Mouse (Mus musculus) E14TG2a.4 (cell line): ENCODE data around the gene Cenpp.

Experiments
- H3K27me3 ChIP-seq: 2 replicates; pipeline ENCODE4 v1.6.1; 2014; ENCODE audit warnings: low read length, control low read depth; ENCODE audit not compliant: insufficient read depth
- H3K36me3 ChIP-seq: 2 replicates; pipeline ENCODE4 v1.6.1; 2014; ENCODE audit warnings: low read length, control low read depth; ENCODE audit not compliant: insufficient read depth
- H3K4me1 ChIP-seq: replicated peaks from 2 replicates; pipeline ENCODE4 v1.6.1; 2014; ENCODE audit warnings: low read depth, low read length, control low read depth
- H3K4me3 ChIP-seq: replicated peaks from 2 replicates; pipeline ENCODE4 v1.5.1; 2014; ENCODE audit warnings: mild to moderate bottlenecking, low read length
- H3K9me3 ChIP-seq: 2 replicates; pipeline ENCODE4 v1.6.1; 2014; ENCODE audit warnings: low read length, control low read depth
- CTCF ChIP-seq: conservative IDR thresholded peaks from 2 replicates; pipeline ENCODE4 v1.5.1; 2014; ENCODE audit warnings: low read length
- NANOG ChIP-seq: IDR thresholded peaks from 2 replicates; pipeline ENCODE4 v1.6.1; 2014; ENCODE audit warnings: borderline replicate concordance, low read length, mixed read lengths
- POU5F1 ChIP-seq: IDR thresholded peaks from 2 replicates; pipeline ENCODE4 v1.6.1; 2014; ENCODE audit warnings: low read length, borderline replicate concordance

The Cenpp gene

GRCm38 (mm10) chr13:49536946-49537345 is 115.6 kb downstream of the Cenpp start:
- H3K27me3 ChIP-seq: no peaks in the 10 kb centered on the region
- no peak overlapping the region for H3K4me3 ChIP-seq
- H3K9me3 ChIP-seq: no peaks in the 10 kb centered on the region
- H3K4me1 ChIP-seq: 0 out of 2 replicates have a peak, but pooled peaks cover 3% of the 10 kb centered on the region
- TF ChIP-seq POU5F1: no peak
- TF ChIP-seq CTCF: no peak
- no peak for TF ChIP-seq NANOG
- no peaks in the 10 kb centered on the region for H3K36me3 ChIP-seq

DNA sequence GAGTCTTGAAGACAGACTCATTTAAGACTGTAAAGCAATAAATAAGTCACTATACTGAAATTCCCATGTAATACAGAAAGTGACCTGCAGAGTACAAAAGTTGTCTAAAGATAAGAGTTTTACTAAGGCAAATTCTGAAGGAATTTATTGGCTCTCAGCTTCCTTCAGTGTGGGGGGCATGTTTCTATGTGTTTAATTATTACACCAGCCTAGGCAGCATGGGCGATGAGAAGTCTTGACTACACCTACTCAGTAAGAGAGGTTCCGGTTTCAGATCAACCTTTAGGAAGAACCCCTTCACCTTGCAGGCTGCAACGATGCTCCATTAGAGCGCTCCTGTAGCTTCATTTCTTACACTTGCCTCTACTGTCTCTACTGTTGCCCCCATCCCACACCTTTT is 121.9 kb downstream of the Cenpp start:
- Histone ChIP-seq H3K4me1 (0 out of 2 replicates have a peak, but pooled peaks cover 3% of the 10 kb centered on the region), H3K27me3 (no peaks in the 10 kb centered on the region), H3K36me3 (no peaks in the 10 kb centered on the region), H3K9me3 (no peaks in the 10 kb centered on the region), H3K4me3 (no peak overlapping the region)
- no peak for TF ChIP-seq POU5F1
- no peak for TF ChIP-seq CTCF
- no peak for TF ChIP-seq NANOG

- no peaks in the 10 kb centered on the region for H3K9me3 ChIP-seq
- no peaks in the 10 kb centered on the region for H3K27me3 ChIP-seq
- H3K4me1 ChIP-seq: no peaks in the 10 kb centered on the region
- H3K4me3 ChIP-seq: no peak overlapping the region
- TF ChIP-seq CTCF (no peak), POU5F1 (no peak), NANOG (no peak)
- H3K36me3 ChIP-seq: no peaks in the 10 kb centered on the region
These were observed 126.3 kb downstream of the Cenpp start for GRCm38 (mm10) chr13:49526235-49526634.

DNA sequence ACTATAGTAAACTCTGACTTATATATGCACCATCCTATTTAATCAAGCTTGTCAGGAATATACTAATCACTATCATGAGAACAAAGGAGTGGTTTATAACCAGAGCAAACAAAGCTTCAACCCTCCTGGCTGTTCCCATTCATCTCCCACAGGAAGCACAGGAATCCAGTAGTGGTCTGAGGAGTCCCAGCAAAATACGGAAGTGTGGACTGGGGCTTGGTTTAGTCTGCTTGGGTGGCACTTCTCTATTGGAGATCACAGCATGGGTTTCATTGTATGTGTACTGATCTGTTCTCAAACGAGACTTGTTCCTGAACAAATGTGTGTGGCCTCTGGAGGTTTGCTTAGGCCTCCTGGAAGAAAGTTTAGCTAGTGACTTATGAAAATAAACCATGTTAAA is 133.8 kb downstream of the Cenpp start:
- Histone ChIP-seq H3K4me1 (peaks cover 5% of the 10 kb centered on the region), H3K4me3 (no peak overlapping the region), H3K27me3 (no peaks in the 10 kb centered on the region), H3K36me3 (no peaks in the 10 kb centered on the region), H3K9me3 (no peaks in the 10 kb centered on the region)
- TF ChIP-seq CTCF (no peak), NANOG (no peak), POU5F1 (no peak)

DNA sequence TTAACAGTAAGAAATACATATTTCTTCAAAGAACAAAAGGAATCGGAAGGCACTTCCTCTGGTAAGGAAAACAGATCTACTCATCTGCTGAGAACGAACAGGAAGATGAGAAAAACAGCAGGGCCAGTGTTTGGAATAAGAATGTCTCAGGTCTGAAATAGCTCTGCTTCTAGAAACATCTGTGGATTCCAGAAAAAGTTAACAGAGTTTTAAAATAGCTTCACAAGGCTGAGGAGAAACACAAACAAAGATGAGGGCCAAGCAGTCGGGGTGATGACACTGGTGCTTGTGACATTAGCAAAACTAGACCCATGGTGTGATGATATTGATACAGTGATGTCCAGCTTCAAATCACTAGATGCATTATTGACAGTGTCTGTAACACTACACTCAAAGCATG is 145.4 kb downstream of the Cenpp start:
- TF ChIP-seq NANOG (no peak), POU5F1 (no peak), CTCF (no peak)
- Histone ChIP-seq H3K36me3 (no peaks in the 10 kb centered on the region), H3K4me1 (no peaks in the 10 kb centered on the region), H3K9me3 (no peaks in the 10 kb centered on the region), H3K4me3 (no peak overlapping the region), H3K27me3 (no peaks in the 10 kb centered on the region)

- no peaks in the 10 kb centered on the region for H3K36me3 ChIP-seq
- no peak for TF ChIP-seq CTCF
- TF ChIP-seq POU5F1: no peak
- no peak for TF ChIP-seq NANOG
- H3K4me1 ChIP-seq: no peaks in the 10 kb centered on the region
- H3K9me3 ChIP-seq: no peaks in the 10 kb centered on the region
- H3K27me3 ChIP-seq: no peaks in the 10 kb centered on the region
- no peak overlapping the region for H3K4me3 ChIP-seq
These were observed 146.8 kb downstream of the Cenpp start for GRCm38 (mm10) chr13:49505776-49506175.

GRCm38 (mm10) chr13:49504510-49504909 is 148.1 kb downstream of the Cenpp start, which contains the start of gene Ecm2:
Ecm2 (plus strand) TSS chr13:49504810.
- TF ChIP-seq NANOG (no peak), POU5F1 (no peak), CTCF (no peak)
- Histone ChIP-seq H3K4me1 (no peaks in the 10 kb centered on the region), H3K4me3 (no peak within 1 kb of the TSS), H3K27me3 (no peaks in the 10 kb centered on the region), H3K9me3 (no peaks in the 10 kb centered on the region), H3K36me3 (no peaks in the 10 kb centered on the region)

DNA sequence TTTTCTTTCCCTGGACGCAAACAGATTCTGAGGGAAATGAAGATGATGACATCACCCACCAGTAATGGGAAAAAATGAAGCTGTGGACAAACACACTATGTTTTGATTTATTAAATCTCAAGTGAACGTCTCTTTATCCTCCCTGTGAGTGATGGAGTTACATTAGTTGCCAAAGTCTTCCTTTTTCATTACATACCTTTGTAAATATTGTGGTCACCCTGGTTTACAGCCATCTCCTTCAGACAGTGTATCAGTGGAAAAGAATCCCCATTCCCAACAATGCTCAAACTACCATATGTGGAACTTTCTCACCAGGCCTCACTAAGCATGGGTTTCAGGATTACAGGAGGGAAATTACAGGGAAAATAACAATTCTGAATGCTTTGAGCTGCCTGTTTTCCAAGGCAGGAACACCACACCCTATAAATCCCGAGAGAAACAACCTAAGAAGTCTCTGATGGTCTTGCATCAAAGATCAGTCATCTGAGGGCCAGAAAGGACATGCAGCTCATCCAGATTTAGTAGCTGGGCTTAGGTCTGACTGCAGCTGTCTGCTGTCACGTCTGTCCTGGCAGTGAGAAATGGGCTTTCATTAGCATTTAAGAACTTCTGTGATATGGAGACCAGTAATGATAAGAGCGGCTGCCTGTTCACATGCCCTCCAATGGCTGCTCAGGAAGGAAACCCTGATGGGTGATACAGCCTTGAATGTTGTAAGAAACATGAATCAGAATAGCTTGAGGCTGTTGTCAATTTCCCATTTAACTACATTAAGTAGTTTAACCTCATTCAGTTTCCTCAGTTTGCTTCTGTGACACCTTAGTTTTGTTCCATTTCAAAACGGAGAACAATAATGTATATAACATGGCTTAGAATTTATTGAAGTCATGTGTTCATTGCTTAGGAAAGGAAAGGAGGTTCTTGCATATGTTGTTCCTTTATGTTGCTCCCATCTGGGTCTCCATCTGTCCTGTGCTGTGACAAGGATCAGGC is 159.9 kb downstream of the Cenpp start, which contains the start of gene Tes3-ps:
TSS of gene Tes3-ps (plus strand) at position 943 of the 993 bp plus-strand sequence.
- TF ChIP-seq POU5F1: no peak
- TF ChIP-seq CTCF: no peak
- no peak for TF ChIP-seq NANOG

DNA sequence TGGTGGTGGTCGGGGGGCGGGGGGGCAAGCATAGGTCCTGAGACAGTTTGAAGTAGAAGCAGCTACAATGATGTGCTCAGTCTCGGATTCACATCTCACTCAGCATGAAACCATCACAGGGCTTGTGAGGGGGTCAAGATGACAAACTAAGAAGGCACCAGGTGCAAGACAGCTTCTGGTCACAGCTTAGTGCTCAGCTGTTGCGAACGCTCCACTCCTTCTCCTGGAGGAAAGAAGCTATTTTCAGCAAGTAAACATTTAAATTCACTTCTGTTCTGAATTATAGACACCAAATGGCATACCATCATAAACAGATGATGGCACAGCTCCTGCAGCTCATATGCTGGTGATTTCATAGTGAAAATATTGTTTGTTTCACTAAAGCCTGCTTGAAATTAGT is 167.2 kb downstream of the Cenpp start:
- Histone ChIP-seq H3K4me1 (no peaks in the 10 kb centered on the region), H3K9me3 (no peaks in the 10 kb centered on the region), H3K4me3 (no peak overlapping the region), H3K27me3 (no peaks in the 10 kb centered on the region), H3K36me3 (no peaks in the 10 kb centered on the region)
- TF ChIP-seq NANOG (no peak), POU5F1 (no peak), CTCF (no peak)

More for the DNA sequence above, 159.9 kb downstream of the Cenpp start, which contains the start of gene Tes3-ps:
- Histone ChIP-seq H3K27me3 (no peaks in the 10 kb centered on the region), H3K4me1 (no peaks in the 10 kb centered on the region), H3K4me3 (no peak within 1 kb of the TSS), H3K9me3 (no peaks in the 10 kb centered on the region), H3K36me3 (no peaks in the 10 kb centered on the region)
